In genomic region chr13:9151619-9152018, GRCm38 (mm10) we compare ENCODE assay signal across 21 mouse cellular contexts.
"Had no signal": no experiment of that assay in that cellular context is flagged by ENCODE, and none has a peak within 500 bp of the region (broad histone marks: within the 10 kb centered on the region; RNA-seq: fewer than 3 reads in every experiment).

No protein-coding gene starts in this region.

- H3K4me3 ChIP-seq: forebrain, embryonic 15.5 days; gastrocnemius, adult 2 months; heart, embryonic 10.5 days; heart, embryonic 12.5 days; hindbrain, embryonic 13.5 days; hindbrain, embryonic 15.5 days; kidney, embryonic 15.5 days; limb, embryonic 13.5 days; limb, embryonic 15.5 days; liver, embryonic 12.5 days had no signal

- H3K4me2 ChIP-seq: forebrain, embryonic 15.5 days; heart, embryonic 12.5 days; hindbrain, embryonic 13.5 days; hindbrain, embryonic 15.5 days; kidney, embryonic 15.5 days; limb, embryonic 13.5 days; limb, embryonic 15.5 days; liver, embryonic 12.5 days had no signal

- H3K9ac ChIP-seq: forebrain, embryonic 15.5 days; forebrain, postnatal 0 days; heart, embryonic 12.5 days; hindbrain, embryonic 13.5 days; hindbrain, embryonic 15.5 days; kidney, embryonic 15.5 days; limb, embryonic 13.5 days; limb, embryonic 15.5 days; liver, embryonic 12.5 days had no signal

- H3K27me3 ChIP-seq: forebrain, embryonic 15.5 days; heart, embryonic 12.5 days; hindbrain, embryonic 13.5 days; hindbrain, embryonic 15.5 days; kidney, embryonic 15.5 days; limb, embryonic 13.5 days; limb, embryonic 15.5 days; liver, embryonic 12.5 days had no signal

- ATAC-seq: forebrain, embryonic 15.5 days; forebrain, postnatal 0 days; hindbrain, postnatal 0 days; liver, embryonic 12.5 days had no signal

- H3K4me1 ChIP-seq: heart, embryonic 10.5 days; hindbrain, embryonic 15.5 days; kidney, embryonic 15.5 days; limb, embryonic 15.5 days had no signal

- H3K9me3 ChIP-seq: forebrain, embryonic 15.5 days; heart, embryonic 10.5 days; heart, embryonic 12.5 days; hindbrain, embryonic 13.5 days; hindbrain, embryonic 15.5 days; kidney, embryonic 15.5 days; limb, embryonic 13.5 days; limb, embryonic 15.5 days; liver, embryonic 12.5 days had no signal

- DNase-seq: forebrain, postnatal 0 days; gastrocnemius, adult 2 months; gastrocnemius, postnatal 10 days; gastrocnemius, postnatal 25 days; heart, adult 18-20 months; heart, postnatal 10 days; kidney, adult 11 months; layer of hippocampus, adult 9-11 months; layer of hippocampus, postnatal 36 days; left cerebral cortex, postnatal 4 days had no signal

- H3K27ac ChIP-seq: forebrain, embryonic 15.5 days; gastrocnemius, adult 2 months; heart, embryonic 10.5 days; hindbrain, embryonic 13.5 days; hindbrain, embryonic 15.5 days; hindbrain, postnatal 0 days; kidney, embryonic 15.5 days; kidney, postnatal 0 days; limb, embryonic 13.5 days; limb, embryonic 15.5 days; liver, embryonic 12.5 days had no signal
